Mouse (Mus musculus): ENCODE measurements around the gene Flywch2.

GRCm38 (mm10) chr17:23738836-23739201 is 47.1 kb downstream of the Flywch2 start:
- TF ChIP-seq POLR2A (IDR thresholded peaks at IDR 0.05; ENCODE audit: borderline replicate concordance, low read depth, low read length) (no peak), CTCF (IDR thresholded peaks at IDR 0.05; ENCODE audit: low read depth, low read length) (no peak)
